Mouse (Mus musculus) hematopoietic stem cell, adult 5-6 weeks (primary cell): ENCODE data around the gene Idh3a. TPM values are rescaled to one million over a fixed set of nuclear protein-coding genes. Genes with fewer than 3 reads are reported as not detected.

Source experiments
- ATAC-seq, 2 experiments: fragments of 125-278 bp in 1 of 2; replicated peaks in 1 of 2; 2 replicates each; pipeline ENCODE4 v1.8.0; 2016 to 2017; ENCODE audit warnings: inconsistent platforms in 2 of 2, mild to moderate bottlenecking in 2 of 2, moderate number of reproducible peaks in 2 of 2, low read depth in 1 of 2, moderate TSS enrichment in 1 of 2; ENCODE audit not compliant: low FRiP score in 2 of 2, poor library complexity in 2 of 2, severe bottlenecking in 2 of 2, insufficient read depth in 1 of 2, low TSS enrichment in 1 of 2
- total RNA-seq: library from RNA; stranded (forward); fragments of 172-1452, 232-1000 nt; gene quantifications from 2 replicates; pipeline ENCODE4 v1.2.3, GENCODE M21; 2017

The Idh3a gene
- total RNA-seq, 1 experiment from 2014 or later = 77.3 TPM

GRCm38 (mm10) chr9:54637510-54638314, 51.6 kb downstream of the Idh3a start:
- ATAC-seq = peak in 1 of 2 experiments; percentile 25; a peak in 1 of 4 replicates

DNA sequence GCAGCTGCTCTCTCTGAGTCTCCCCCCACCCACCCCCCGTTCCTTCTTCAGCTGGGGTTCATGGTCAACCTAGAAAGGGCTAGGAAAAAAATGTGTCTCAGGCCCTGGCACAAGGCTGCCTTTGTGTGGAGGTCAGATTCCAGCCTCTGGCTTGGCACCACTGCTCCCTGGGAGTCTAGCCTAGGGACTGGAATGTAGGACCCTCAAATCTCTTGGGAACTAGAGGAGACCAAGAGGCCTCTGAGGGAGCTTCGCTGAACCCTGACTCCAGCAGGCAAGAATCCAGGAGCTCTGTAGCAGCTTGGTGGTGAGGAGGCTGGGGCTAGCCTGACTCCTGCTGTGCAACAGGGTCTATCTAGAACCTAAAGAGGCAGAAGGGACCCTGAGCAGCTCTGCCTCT, 53.1 kb downstream of the Idh3a start:
- ATAC-seq = no peak

GRCm38 (mm10) chr9:54641548-54641947, 55.4 kb downstream of the Idh3a start:
- no peak for ATAC-seq

- ATAC-seq = no peak
Measured at GRCm38 (mm10) chr9:54642149-54642548, 56.0 kb downstream of the Idh3a start.

- no peak for ATAC-seq
Measured at GRCm38 (mm10) chr9:54642556-54642955, 56.4 kb downstream of the Idh3a start.

DNA sequence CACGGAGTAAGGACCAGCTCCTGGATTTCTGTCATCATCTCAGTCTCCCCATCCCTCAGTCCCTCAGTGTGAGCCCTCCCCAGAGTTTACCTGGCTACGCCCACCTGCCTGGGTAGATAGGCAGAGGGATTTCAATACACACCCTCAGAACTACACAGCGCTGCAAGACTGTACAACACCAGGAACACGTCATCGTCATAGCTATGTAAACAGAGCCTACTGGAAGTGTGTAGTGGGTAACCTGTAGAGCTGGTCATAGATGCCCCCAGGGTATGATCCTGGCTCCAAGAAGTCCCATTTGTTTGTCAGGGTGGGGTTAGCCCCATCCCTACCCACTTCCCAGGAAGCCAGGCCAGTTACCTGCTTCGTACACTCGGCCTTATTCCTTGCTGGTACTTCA, 57.0 kb downstream of the Idh3a start:
- no peak for ATAC-seq

- ATAC-seq = no peak
Measured at GRCm38 (mm10) chr9:54645530-54645929, 59.4 kb downstream of the Idh3a start.

DNA sequence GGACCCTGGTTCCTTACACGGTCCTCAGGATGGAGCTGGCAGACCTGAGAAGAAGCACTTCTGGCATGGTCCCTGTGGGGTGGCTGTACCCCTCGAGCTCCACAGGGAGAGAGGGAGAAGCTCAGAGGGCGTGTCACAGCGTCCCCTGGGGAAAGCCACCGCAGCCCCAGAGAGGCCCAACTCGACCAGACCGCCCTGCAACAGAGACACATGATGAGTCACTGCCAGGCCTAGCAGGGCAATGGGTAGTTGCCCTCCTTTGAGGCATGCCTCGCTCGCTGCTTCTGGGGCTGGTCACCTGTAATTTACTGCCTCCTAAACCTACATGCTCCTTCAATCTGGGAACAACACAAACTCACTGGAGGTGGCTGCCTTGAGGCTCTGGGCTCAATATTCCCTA, 60.1 kb downstream of the Idh3a start:
- ATAC-seq = no peak

- no peak for ATAC-seq
Measured at GRCm38 (mm10) chr9:54647456-54647855, 61.3 kb downstream of the Idh3a start.

DNA sequence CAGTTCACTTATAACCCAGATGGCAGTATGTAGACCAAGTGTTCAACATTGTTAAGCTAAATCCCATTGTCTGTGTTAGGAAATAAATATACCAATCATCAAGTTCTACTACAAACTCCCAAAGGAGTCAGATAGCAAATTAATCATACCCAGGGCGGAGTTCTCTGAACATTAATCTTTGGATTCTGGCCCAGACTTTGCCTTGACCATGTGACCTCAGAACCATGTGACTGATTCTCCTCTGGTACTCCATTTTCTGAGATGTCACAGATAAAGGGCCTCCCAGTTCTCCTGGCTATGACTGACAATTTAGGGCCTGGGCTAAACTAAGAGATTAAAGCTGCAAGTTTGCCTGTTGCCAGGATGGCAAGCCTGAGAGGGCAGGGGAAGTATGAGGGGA, 63.2 kb downstream of the Idh3a start:
- ATAC-seq = no peak

DNA sequence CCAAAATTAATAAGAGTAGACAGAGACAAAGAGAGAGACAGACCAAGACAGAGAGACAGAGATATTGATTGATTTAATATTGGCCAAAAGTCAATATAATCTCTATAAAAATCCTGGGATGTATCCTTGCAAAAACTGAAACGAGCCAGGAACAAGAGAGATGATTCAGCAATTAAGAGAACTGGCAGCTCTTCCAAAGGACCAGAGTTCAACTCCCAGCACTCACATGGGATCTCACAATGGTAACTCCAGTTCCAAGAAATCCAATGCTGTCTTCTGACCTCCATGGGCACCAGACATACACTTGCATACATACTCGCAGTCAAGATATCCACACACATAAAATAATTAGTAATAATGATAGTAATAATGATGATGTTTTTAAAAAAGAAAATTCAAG, 66.6 kb downstream of the Idh3a start:
- no peak for ATAC-seq

Other genes starting within 250 kb of the Idh3a start
- 9.1 and 17.0 TPM in 2 replicates for gene Dmxl2, start 84.7 kb upstream of the Idh3a start, total RNA-seq
- gene Sh2d7, start 47.4 kb upstream of the Idh3a start, total RNA-seq = not detected in 2 replicates
- 0.50 TPM in 1 of 2 replicates, not detected in the other for gene Cib2, start 26.1 kb upstream of the Idh3a start, total RNA-seq
- not detected in 2 replicates for gene Acsbg1, start 75.5 kb downstream of the Idh3a start, total RNA-seq
- gene Dnaja4, start 112.5 kb downstream of the Idh3a start, total RNA-seq = 4.5 and 7.7 TPM in 2 replicates
- gene Wdr61, start 148.2 kb downstream of the Idh3a start, total RNA-seq = 68.3 and 98.6 TPM in 2 replicates
- not detected in 2 replicates for gene Crabp1, start 178.4 kb downstream of the Idh3a start, total RNA-seq